Mouse (Mus musculus) megakaryocyte-erythroid progenitor cell, adult 5 weeks (primary cell): Measurements from ENCODE around the gene Cenpp. TPM values are rescaled to one million over a fixed set of nuclear protein-coding genes. Genes with fewer than 3 reads are reported as not detected.

Experiments used
- polyA plus RNA-seq: library from polyadenylated mRNA; stranded (reverse); fragments of >175 nt; gene quantifications from 2 replicates; pipeline ENCODE4 v1.2.3, GENCODE M21; 2012

The Cenpp gene
- 4.4 and 6.2 TPM in 2 replicates for polyA plus RNA-seq

DNA sequence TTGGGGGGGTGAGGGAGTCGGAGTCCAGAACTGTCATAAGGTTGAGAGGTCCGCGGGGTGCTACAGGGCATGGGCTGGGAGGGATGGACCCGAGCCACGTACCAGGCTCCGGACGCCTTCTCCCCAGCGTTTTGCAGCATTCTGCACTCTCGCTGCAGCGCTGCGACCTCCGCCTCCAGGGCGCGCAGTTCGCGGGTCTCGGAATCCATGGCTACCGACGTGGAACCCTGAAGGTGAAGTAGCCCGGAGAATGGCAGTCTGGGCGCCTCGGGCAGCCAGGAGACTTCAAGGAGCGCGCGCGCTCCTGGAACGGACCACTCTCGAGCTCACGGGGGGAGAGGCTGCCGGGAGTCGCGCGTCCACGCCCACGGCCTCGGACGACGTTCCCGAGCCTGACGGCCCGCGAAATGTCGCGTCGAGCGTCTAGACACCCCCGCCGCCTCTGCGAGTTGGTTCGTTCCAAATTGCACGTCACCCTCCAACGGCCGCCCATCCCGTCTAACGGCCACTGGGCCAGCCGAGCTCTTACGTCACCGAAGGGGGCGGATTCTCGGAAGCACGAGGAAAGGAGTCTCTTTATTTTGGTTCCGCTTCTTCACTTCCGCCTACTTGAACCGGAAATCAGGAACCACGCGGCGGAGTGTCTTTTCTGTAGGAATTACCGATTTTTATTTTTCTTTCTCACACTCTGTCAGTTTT lies at the start of gene Cenpp, which contains the start of gene Nol8:
TSS of gene Cenpp (minus strand) at position 305 of the 699 bp plus-strand sequence.
TSS of gene Nol8 (plus strand) at position 598 of the 699 bp plus-strand sequence.

DNA sequence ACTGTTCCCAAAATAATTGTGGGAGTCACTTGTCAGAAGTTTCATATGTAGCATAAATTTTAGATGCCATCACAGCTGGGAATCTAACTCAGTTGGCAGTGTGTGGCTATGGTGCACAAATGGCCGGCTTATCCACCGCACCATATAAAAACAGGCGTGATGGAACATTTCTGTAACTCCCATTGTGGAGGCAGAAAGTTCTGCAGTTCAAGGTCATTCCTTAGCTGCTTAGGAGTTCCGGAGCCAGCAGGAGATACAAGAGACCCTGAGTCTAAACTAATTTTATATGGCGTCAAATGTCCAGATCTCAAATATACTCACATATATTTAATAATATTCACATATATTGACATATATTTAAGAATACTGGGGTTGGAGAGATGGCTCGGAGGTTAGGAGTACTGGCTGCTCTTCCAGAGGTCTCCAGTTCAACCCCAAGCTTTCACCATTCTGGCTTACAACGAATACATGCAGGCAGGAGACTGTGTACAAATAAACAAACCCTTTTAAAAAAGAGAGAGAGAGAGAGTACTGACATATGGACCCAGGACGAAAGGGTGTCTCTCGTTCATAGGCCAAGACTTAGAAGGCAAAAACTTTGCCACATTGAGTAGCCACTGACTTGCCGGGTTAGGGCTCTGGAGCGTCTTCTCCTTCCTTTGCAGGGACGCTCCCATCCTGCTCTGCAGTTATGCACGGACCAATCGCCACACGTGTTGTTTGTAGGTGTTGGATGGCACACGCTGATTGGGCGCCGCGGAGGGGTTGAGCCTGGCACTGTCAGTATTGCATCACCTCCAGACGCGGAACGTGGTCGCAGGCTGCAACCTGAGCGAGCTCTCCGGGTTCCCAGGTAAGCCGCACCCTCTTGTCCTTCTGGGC lies 29.0 kb upstream of the Cenpp start, which contains the start of gene Iars:
TSS of gene Iars (plus strand) at position 750 of the 882 bp plus-strand sequence.

DNA sequence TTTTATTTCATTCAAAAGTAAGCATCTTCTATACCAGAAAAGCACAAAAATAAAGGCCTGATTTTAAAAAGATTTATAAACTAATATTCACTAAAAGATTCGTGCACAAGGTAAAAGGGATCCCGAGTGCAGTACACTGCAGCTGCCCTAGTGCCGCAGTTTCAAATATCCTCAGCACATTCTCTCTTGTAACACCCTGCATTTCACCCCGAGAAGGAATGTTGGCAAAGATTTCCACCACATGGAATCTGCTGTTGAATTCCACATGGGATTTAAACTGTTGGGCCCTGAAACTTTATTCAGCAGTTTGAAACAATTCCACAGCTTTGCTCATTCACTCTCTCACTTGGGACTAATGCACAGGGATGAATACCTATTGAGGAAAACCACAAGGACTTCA lies 44.9 kb downstream of the Cenpp start, which contains the start of gene Ogn:
TSS of gene Ogn (plus strand) at position 333 of the 400 bp plus-strand sequence.

DNA sequence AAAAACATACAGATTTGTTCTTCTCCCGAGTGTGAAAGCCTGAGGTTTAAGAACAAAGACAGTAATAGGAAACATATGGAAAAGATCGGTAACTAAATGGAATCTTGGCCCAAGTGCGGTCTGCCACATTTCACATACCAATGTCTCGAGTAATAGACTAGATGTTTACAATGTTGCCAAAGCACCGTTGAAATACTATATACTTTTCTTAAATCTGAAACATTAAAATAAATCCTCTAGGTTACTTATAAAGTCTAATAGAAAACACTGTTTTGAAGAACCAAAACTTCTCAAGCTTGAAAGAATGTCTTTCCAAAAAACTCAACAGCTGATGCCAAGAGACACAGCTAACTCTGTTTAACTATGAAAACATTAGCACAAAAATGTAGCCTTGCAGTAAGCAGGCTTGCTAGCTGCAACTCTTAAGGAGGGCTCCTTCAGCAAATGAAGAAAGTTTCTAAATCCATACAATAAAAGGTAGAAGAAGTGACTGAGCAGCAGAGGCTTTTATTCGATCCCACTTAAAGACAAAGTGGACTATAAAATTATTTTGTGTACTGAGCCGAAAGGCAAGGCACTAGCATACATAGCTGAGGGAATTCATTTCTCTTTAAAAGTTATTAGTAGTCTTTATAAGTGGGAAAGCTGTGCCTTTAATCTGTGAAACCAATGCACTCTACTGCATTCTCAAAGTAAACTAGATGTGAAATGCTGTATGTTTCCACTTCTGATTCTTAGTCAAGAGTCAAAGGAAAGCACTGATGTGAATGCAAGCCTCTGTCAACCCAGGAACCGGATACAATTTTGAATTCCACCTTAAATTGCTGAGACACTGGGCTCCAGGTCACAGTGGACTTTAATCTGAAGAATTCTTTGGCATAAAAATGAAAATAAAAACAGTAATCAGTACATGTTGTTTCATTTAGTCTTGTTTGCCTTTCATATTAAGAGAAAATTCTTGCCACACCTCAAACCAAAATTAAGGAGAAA lies 70.7 kb downstream of the Cenpp start, which contains the start of gene Omd:
TSS of gene Omd (plus strand) at position 922 of the 990 bp plus-strand sequence.

DNA sequence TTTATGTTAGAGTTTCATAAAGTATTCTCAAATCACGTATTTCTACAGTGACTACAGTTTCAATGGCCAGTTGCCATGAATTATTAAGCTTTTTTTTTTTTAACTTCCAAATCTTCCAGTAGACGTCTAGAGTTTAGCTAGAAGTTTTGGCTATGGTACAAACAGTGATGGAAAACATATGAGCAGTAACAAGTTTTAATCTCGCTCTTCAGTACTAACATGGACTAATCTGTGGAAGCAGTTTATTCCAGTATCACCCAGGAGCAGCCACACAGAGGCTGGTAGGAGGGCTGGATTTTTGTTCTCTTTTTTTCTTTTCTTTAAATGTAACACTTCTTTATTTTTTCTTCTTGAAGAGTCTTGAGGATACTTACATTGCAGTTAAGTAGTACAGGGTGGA lies 108.3 kb downstream of the Cenpp start, which contains the start of gene Aspn:
TSS of gene Aspn (plus strand) at position 165 of the 400 bp plus-strand sequence.

DNA sequence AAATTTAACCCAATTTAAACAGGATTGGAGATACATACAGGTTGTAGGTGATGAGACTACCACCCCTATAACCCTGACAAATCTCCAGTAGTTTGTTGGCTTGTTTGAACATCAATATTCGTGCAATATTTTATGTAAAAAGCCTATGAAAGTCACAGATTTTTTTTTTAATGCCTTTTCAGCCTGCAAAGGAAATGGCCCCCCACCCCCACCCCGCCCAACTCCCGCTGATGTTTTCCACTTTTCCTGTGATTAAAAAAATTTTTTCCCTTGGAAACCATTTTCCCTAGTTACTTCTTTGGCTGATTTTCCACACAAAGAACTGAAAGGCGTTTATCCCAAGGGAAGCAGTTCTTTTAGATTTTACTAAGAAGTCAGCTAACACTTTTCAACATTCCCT lies 148.1 kb downstream of the Cenpp start, which contains the start of gene Ecm2:
TSS of gene Ecm2 (plus strand) at position 301 of the 400 bp plus-strand sequence.

DNA sequence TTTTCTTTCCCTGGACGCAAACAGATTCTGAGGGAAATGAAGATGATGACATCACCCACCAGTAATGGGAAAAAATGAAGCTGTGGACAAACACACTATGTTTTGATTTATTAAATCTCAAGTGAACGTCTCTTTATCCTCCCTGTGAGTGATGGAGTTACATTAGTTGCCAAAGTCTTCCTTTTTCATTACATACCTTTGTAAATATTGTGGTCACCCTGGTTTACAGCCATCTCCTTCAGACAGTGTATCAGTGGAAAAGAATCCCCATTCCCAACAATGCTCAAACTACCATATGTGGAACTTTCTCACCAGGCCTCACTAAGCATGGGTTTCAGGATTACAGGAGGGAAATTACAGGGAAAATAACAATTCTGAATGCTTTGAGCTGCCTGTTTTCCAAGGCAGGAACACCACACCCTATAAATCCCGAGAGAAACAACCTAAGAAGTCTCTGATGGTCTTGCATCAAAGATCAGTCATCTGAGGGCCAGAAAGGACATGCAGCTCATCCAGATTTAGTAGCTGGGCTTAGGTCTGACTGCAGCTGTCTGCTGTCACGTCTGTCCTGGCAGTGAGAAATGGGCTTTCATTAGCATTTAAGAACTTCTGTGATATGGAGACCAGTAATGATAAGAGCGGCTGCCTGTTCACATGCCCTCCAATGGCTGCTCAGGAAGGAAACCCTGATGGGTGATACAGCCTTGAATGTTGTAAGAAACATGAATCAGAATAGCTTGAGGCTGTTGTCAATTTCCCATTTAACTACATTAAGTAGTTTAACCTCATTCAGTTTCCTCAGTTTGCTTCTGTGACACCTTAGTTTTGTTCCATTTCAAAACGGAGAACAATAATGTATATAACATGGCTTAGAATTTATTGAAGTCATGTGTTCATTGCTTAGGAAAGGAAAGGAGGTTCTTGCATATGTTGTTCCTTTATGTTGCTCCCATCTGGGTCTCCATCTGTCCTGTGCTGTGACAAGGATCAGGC lies 159.9 kb downstream of the Cenpp start, which contains the start of gene Tes3-ps:
TSS of gene Tes3-ps (plus strand) at position 943 of the 993 bp plus-strand sequence.

DNA sequence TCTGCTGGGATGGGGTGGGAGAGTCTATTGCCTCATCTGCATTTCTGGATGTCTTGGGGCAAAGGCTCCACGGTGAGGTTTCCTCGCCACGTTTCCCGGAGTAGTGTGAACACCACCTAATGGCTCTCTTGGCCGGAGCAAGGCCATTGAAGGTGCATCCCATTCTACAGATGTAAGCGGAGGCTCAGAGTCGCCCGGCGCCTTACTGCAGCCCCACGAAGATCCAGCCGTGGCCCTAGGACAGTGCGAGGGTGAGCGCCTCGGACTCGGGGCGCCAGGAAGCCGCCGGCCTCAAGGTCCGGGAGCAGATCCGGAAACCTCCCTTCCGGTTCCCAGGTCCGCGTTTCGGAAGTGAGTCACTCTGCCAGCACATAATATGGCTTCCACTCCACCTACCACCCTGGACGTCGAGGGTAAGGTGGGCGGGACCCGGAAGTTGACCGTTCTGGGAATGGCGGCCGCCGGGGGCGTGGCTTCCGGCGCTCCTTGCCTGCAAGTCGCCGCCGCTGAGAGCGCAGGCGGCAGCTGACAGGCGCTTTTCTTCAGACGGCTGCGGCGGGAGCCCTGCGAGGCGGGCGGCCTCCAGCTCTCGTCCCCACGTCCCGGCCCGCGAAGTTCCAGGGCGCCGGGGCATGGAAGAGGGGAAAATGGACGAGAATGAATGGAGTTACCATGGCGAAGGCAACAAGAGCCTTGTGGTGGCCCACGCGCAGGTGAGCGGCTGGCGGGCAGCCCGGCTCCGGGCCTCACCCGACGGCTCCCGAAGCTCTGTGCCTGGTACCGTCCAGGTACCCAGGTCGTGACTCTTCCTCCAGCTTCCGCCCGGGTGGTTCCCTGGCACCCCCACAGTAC lies 231.6 kb downstream of the Cenpp start, which contains the start of gene Ippk:
TSS of gene Ippk (plus strand) at position 496 of the 852 bp plus-strand sequence.

Other genes starting within 250 kb of the Cenpp start
- gene Ippk, start 231.5 kb downstream of the Cenpp start, polyA plus RNA-seq: 1.2 and 1.3 TPM in 2 replicates
- gene Tes3-ps, start 159.5 kb downstream of the Cenpp start, polyA plus RNA-seq: 0.06 TPM in 1 of 2 replicates, not detected in the other
- gene Ecm2, start 148.0 kb downstream of the Cenpp start, polyA plus RNA-seq: 0.03 TPM in 1 of 2 replicates, not detected in the other
- not detected in 2 replicates for gene Aspn, start 108.3 kb downstream of the Cenpp start, polyA plus RNA-seq
- not detected in 2 replicates for gene Omd, start 70.3 kb downstream of the Cenpp start, polyA plus RNA-seq
- gene Ogn, start 44.7 kb downstream of the Cenpp start, polyA plus RNA-seq: not detected in 2 replicates
- gene Nol8, start 293 bp upstream of the Cenpp start, polyA plus RNA-seq: 1.3 and 1.8 TPM in 2 replicates
- 13.6 and 14.2 TPM in 2 replicates for gene Iars, start 29.3 kb upstream of the Cenpp start, polyA plus RNA-seq
- gene Gm30302, start 146.2 kb upstream of the Cenpp start, polyA plus RNA-seq: not detected in 2 replicates